Mouse (Mus musculus): ENCODE measurements around the gene Prrt3.

Prrt3 gene

DNA sequence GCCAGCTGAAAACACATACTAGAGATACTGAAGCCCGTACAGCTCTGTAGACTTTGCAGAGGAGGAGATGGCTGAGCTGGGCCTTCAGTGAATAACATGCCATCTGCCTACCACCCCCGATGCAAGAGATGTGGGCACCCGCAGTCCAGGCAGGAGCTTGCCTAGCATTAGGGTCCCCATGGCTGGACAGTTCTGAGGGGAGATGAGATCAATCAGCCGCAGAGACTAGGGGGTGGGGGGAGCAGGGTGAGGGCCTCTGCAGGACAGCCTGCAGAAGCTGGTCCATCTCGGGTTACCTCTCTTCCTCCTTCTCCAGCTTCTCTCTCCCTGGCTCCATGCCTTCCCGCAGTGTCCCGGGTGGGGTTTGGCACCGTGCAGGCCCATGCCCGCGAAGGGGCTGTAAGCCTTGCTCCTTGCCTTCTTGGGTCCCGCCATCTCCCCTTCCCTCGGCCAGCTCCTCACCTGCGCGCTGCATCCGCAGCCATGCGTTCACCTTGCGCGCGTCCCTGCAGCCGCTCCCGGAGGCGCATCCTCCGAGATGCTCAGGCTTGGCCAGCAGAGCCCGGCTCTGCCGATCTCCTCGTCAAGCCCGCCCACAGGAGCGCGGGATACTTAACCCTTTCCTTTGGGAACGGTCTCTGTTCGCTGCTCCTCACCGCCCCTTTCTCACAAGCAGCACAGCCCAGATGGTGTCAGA lies at the start of gene Prrt3:
Gene Prrt3, minus strand, starts transcription at position 544 of the 697 bp plus-strand sequence.
- DNase-seq, result no peak

DNA sequence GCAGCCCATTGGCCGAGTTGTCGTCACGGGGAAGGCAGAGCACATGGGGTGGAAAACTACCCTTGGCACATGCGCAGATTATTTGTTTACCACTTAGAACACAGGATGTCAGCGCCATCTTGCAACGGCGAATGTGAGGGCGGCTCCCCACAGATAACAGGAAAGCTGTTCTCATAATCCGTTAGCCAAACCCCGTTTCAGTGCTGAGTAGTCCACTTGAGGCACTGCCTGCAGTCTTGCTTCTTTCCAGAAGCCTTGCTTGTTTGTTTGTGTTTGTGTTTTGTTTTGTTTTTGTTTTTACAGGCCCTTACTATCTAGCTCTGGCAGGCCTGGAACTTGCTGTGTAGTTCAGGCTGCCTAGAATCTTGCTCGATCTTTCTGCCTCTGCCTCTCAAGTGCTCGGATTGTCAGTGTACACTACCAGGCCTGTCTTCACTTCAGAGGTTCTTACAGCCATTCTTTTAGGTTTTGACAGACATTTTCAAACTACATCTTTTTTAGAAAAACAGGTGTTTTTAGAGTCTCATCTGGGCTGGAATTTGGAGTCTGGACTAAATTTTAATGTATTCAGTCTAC lies 42.3 kb upstream of the Prrt3 start:
- DNase-seq, result no peak

DNA sequence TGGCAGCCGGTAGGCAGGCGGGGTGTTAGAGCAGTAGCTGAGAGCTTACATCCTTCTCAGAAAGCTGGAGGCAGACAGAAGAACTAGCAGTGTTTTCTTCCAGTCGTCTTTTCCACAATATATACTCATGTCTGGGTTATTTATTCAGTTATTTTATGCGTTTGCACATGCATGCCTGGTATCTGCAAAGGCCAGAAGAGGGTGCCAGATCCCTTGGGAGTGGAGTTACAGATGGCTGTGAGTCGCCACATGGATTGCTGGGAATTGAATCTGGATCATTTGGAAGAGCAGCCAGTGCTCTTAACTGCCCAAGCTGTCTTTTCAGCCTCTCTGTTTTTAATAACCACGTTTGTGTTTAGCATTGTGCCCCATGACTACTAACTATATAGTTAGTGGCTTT lies 39.9 kb upstream of the Prrt3 start:
- DNase-seq, result no peak

- no peak for DNase-seq
These were observed 33.2 kb upstream of the Prrt3 start for GRCm38 (mm10) chr6:113534886-113535285.

DNA sequence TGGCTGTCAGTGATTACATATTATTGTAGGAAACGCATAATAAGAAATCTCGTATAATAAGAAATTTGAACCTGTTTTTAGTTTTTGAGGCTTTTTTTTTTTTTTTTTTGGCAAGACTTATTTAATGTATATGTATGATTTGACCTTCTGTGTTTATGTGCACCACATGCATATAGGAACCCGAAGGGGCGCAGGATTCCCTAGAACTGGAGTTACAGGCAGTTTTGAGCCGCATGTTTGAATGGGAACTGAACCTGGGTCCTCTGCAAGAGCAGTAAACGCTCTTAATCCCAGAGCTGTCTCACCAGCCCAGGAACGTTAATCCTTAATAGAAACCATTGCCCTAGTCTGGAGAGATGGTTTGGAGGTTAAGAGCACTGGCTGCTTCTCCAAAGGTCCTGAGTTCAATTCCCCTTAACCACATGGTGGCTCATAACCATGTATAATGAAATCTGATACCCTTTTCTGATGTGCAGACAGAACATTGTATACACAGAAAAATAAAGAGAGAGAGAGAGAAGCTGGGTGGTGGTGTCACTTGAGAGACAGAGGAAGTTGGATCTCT lies 30.2 kb upstream of the Prrt3 start:
- no peak for DNase-seq

DNA sequence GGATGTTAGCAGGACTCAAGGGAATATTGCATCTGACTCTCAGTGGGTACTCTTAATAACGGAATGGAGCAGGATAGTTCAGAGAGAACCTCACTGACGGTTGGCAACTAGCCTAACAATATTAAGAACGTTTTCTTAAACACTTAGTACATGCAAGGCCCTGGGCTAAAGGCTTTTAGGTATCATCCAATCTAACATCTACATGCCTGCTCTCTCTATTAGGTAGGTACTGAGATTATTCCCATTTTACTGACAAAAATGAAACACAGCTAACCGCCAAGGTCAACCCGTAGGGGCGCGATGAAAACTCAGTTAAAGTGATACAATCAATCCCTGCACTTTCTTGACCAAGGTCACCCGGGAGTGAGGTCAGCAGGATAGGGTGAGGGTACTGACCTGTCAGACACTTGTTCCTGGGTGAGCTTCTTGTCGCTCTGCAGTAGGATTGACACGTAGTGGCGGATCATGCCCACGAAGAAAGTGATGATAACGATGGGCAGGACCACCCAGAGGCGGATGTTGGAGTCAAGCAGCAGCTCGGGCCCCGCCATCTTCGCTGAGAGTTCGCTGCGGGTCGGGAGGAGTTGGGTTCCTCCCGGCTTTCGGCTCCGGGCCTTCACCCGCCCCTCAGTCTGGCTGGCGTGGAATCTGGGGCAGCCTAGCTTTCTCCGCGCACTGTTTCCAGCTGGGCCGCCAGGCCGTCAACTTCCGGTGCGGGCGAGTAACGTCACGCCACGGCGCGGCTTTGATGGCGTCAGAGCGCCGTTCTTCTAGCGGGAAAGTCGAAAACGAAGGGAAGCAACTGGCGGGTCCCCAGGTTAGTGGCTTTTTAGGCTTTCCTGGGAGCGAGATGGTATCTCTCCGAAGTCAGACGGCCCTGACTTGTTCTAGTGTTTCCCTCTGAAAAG lies 29.5 kb upstream of the Prrt3 start, which contains the start of the genes Emc3 and Fancd2:
Gene Emc3, minus strand, starts transcription at position 721 of the 908 bp plus-strand sequence.
Gene Fancd2, plus strand, starts transcription at position 751 of the 908 bp plus-strand sequence.
- DNase-seq, result peak; percentile 79 to 91

DNA sequence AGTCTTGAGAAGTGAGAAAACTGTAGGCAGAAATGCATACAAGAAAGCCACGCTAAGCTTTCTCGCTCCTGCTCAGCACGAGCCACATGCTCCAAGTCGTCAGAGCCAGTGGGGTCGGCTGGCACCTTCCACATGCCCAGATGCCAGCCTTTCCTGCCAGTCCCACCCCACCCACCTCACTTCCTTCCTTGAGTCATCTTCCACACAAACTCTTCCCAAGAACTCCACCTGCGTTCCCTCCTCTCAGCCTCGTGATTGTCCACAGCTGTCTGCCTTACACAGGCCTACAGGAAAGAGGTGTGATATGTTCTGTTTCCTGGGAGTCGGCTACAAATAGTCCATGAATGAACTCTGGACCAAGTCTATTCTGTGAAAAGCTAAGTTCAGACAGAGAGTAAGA lies 21.7 kb upstream of the Prrt3 start:
- DNase-seq, result no peak

GRCm38 (mm10) chr6:113522310-113522709 lies 20.6 kb upstream of the Prrt3 start:
- DNase-seq, result no peak

DNA sequence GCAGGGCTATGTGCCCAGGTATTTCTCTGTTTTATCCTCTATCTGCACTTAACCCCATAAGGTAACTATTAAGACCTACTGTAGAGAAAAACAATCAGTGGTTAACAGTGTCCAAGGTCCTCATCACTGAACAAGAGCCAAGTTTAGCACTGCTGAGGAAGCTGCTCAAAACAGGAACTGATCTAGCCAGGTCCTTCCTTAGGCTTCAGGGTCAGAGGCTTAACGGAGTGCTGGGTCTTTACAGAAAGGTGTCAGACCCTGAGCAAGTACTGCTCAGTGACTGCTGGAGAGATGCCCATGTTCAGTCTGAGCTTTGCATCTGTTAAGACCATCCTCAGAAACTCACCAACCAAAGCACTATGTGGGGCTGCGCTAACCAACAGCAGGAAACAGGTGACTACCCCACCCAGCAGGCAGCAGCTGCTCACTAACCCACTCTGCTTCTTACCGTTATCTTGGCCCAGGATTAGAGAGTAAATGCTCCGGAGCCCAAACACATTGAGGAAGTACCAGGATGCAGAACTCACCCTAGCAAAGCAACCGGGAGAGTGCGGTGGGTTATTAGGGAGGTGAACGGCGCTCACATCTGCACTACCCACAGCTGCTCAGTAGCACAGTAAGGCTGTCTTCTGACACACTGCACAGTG lies 15.8 kb upstream of the Prrt3 start:
- no peak for DNase-seq

GRCm38 (mm10) chr6:113514600-113514999 lies 12.9 kb upstream of the Prrt3 start:
- no peak for DNase-seq

DNA sequence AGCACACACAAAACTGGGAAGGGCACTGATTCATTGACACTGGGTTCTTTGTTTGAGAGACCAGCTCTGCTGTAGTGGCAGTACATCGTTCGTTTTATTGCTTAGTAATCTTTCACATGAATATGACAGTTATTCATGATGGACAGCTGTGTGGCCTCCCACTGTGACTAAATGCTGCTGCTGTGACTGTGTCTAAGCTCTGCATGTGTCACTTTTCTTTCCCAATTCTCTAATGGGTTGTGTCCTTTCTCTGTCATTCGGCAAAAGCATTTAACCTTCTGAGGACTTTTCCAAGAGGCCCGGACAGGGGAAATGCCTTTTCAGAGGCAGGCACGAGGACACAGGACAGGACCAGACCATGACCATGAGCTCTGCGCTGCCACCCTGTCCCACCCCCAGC lies 12.2 kb upstream of the Prrt3 start:
- DNase-seq, result no peak

DNA sequence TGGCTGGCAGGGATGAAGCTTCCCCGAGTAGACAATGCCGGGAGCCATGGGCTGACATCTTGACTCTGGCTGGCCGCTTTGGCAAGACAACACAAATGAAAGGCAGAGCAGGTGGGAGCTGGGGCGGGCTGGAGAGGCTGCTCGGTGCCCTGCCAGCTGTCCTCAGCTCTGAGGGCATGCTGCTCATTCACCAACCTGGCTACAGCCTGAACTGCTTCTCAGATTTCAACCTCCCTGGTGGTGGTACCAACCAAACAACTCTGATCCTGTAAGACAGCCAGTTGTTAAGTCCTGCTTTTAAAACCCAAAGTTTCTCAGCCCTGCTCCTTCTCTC lies 7.2 kb upstream of the Prrt3 start:
- no peak for DNase-seq

- no peak for DNase-seq
These were observed 6.7 kb upstream of the Prrt3 start for GRCm38 (mm10) chr6:113508272-113508946.

DNA sequence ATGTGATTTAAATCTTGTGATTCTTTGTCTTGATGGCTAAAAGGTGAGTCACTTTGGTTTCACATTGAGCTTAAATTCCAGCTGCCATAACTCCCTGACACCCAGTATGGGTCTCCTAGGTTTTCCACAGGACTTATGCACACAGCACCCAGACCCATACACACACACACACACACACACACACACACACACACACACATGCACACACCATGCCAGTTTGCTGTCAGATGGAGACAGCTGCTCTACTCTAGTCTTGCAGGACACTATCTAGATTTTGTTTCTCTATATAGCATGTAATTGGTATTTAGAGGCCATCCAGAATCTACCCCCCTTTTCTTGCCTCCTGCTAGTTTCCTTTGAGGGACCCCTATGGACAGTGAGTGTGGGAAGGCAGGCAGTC lies 5.4 kb upstream of the Prrt3 start:
- DNase-seq, result no peak

- no peak for DNase-seq
These were observed 4.0 kb upstream of the Prrt3 start for GRCm38 (mm10) chr6:113505689-113506088.

DNA sequence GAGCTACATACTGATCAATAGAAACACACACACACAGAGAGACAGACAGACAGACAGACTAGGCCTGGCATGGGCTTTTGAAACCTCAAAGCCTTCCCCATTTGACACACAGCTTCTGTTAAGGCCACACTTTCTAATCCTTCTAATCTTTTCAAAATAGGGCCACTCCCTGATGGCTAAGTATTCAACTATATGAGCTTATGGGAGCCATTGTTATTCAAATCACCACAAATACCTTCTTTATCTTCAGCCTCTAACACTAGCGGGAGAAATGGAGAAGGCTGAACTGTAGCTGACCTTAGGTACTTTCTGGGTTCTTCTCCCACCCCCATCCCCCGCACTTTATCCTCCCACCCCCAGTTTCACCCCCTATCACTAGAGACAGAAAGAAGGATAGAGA lies 1.1 kb upstream of the Prrt3 start:
- DNase-seq, result no peak

DNA sequence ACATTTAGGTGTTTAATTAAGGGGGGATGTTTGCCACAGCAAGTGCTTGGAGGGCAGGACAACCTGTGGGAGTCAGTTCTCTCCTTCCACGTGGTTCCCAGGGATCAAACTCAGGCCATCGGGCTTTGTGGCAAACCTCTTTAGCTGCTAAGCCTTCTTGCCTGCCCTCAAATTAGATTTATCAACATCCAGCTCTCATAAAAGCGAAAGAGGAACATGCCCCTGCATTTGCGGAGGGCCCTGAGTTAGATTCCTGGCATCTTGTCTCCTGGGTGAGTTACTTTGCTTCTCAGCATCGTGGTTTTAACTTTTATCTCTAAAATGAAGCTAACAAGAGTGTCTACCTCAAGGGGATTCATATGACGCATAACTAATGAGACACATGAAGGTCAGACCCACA lies 2.4 kb downstream of the Prrt3 start:
- no peak for DNase-seq

DNA sequence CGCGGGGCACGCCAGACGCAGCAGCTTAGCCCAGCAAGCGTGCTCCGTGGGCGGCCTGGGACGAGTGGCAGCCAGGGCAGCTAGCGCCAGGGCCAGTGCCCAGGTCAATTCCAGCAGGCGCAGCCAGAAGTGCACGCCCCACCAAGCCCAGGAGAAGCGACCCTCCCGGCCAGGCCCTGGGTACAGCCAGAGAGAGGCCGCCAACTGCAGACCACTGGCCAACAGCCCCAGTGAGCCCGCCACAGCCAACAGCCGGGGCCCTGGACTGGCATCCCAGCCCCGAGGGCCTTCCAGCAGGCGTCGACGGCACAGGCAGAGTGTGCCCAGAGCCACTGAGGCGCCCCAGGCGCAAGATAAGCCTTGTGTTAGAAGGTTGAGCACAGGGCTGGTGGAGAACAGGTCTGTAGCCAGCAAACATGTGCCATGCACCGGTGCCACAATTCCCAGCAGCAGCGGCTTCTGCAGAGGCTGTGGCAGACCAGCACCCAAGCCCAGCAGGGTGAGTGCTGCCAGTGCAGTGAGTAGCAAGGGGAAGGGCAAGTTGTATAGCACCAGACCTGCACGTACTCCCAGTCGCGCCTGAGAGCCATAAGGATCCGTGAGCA lies 6.6 kb downstream of the Prrt3 start:
- DNase-seq, result no peak

GRCm38 (mm10) chr6:113494258-113494788 lies 7.4 kb downstream of the Prrt3 start:
- DNase-seq, result peak; percentile 69 to 78

GRCm38 (mm10) chr6:113492101-113492864 lies 9.4 kb downstream of the Prrt3 start:
- DNase-seq, result no peak

DNA sequence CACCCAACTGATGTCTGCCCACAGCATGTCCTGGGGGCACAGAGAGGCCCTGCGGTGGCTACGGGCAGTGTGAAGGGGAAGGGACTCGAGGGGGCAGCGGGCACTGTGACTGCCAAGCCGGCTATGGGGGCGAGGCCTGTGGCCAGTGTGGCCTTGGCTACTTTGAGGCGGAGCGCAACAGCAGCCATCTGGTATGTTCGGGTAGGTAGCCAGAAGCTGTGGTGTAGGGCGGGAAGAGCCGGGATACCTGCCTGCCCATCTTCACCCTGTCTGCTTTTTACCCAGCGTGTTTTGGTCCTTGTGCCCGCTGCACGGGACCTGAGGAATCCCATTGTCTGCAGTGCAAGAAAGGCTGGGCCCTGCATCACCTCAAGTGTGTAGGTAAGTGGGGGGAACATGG lies 12.3 kb downstream of the Prrt3 start:
- no peak for DNase-seq

All from kidney, adult 8-10 months (tissue).